In the genomic region with DNA sequence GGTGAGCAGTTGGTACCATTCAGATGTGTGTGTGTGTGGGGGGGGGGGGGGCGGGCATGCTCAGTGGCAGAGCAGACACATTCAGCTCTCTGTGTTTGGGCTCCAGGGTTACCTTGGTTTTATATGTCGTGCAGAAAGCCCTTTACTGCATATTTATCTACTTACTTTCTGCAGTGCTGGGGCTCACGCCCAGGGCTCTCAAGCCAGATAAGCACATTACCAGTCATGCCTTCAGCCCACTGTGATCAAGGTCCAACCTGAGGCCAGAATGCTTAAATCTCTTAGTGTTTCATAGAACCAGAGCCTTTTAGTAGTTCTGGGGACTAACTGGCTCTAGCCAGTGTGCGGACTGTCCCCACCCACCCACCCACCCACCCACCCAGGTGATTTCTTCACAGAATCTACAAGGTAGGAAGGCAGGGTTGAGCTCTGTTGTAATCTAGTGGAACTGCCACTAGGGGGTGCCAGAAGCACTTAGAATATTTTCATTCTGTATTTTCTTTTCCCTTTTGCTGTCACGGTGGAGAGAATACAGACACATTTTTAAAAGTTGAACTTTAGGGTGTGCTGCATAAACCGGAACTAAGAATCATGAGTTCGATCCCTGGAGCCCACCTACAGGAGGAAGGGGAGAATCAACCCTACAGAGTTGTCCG, we compare ENCODE assay signal across 8 mouse cellular contexts.
DNase-seq lines count a peak whose midpoint lies in the region; ATAC-seq lines count a peak whose summit lies in the region.

No protein-coding gene starts in this region.

- 45% methylated on average over 8 of the region's 8 CpGs for WGBS in heart, embryonic 13.5 days
- WGBS in stomach, embryonic 15.5 days = 53% methylated on average over 8 of the region's 8 CpGs

- peak overlapping the region; percentile 48; the same call in 1 of the 2 replicates for H3K27ac ChIP-seq in heart, embryonic 13.5 days (replicated peaks)
- H3K27ac ChIP-seq in stomach, embryonic 15.5 days = no peak overlapping the region

- peaks cover 15% of the 10 kb centered on the region for H3K4me1 ChIP-seq in heart, embryonic 13.5 days
- H3K4me1 ChIP-seq in stomach, embryonic 15.5 days = peaks cover 5% of the 10 kb centered on the region; the same call in 1 of the 2 replicates

- ATAC-seq in heart, embryonic 13.5 days (ENCODE audit: extremely low read depth, insufficient number of reproducible peaks, low FRiP score, low TSS enrichment) = no peak
- ATAC-seq in megakaryocyte, adult 5-6 weeks (ENCODE audit: poor library complexity, severe bottlenecking) = peak; percentile 39
- ATAC-seq in stomach, embryonic 15.5 days (ENCODE audit: insufficient read depth, low FRiP score, low read depth) = peak; percentile 37; the same call in 1 of the 2 replicates

- peak overlapping the region; percentile 51 for H3K4me2 ChIP-seq in heart, embryonic 13.5 days
- no peak overlapping the region for H3K4me2 ChIP-seq in stomach, embryonic 15.5 days

- H3K9me3 ChIP-seq in heart, embryonic 13.5 days = no peaks in the 10 kb centered on the region
- H3K9me3 ChIP-seq in stomach, embryonic 15.5 days = no peaks in the 10 kb centered on the region

- H3K4me3 ChIP-seq in heart, embryonic 13.5 days = peak overlapping the region; percentile 1; the same call in 1 of the 2 replicates
- no peak overlapping the region for H3K4me3 ChIP-seq in stomach, embryonic 15.5 days (replicated peaks)

- H3K27me3 ChIP-seq in heart, embryonic 13.5 days (replicated peaks) = no peaks in the 10 kb centered on the region
- no peaks in the 10 kb centered on the region for H3K27me3 ChIP-seq in stomach, embryonic 15.5 days (replicated peaks)

- DNase-seq in adrenal gland, postnatal 14 days = peak; percentile 44
- no peak for DNase-seq in adrenal gland, postnatal 25 days
- DNase-seq in urinary bladder, postnatal 14 days (ENCODE audit: low spot score) = peak; percentile 32
- DNase-seq in urinary bladder, adult 2 months (ENCODE audit: low spot score) = no peak
- DNase-seq in kidney, postnatal 4 days = peak; percentile 61 to 69

- H3K9ac ChIP-seq in heart, embryonic 13.5 days = 0 out of 2 replicates have a peak overlapping the region, but pooled peaks have one; percentile 40
- H3K9ac ChIP-seq in stomach, embryonic 15.5 days = no peak overlapping the region

- peaks cover 9% of the 10 kb centered on the region for H3K36me3 ChIP-seq in heart, embryonic 13.5 days
- 0 out of 2 replicates have a peak, but pooled peaks cover 3% of the 10 kb centered on the region for H3K36me3 ChIP-seq in stomach, embryonic 15.5 days

Comparison
In these comparisons a context has a peak if more than half of its experiments do, and no peak if none do; other contexts are left out.
1. DNase-seq: peak in adrenal gland, postnatal 14 days (single experiment), urinary bladder, postnatal 14 days (single experiment) and kidney, postnatal 4 days (2 of 2); none in adrenal gland, postnatal 25 days (single experiment) and urinary bladder, adult 2 months (single experiment).